Mouse (Mus musculus) heart, embryonic 10.5 days (tissue): ENCODE measurements around the gene Pwp2. TPM values are rescaled to one million over a fixed set of nuclear protein-coding genes. Genes with fewer than 3 reads are reported as not detected.

ENCODE experiments used
- DNase-seq: peaks from one replicate; pipeline ENCODE4 v3.0.0-alpha.2; 2017; ENCODE audit warnings: low spot score
- H3K27ac ChIP-seq: fragments of 300-500 bp; sonication (generic); 2 replicates; pipeline ENCODE4 v1.5.1; 2016; ENCODE audit warnings: mild to moderate bottlenecking
- H3K27me3 ChIP-seq: fragments of 300-500 bp; sonication (generic); 2 replicates; pipeline ENCODE4 v1.6.1; 2016; ENCODE audit warnings: mild to moderate bottlenecking; ENCODE audit not compliant: poor library complexity, insufficient read depth, severe bottlenecking
- H3K36me3 ChIP-seq: fragments of 300-500 bp; sonication (generic); 2 replicates; pipeline ENCODE4 v1.6.1; 2016; ENCODE audit warnings: mild to moderate bottlenecking, moderate library complexity
- H3K4me1 ChIP-seq: fragments of 300-500 bp; sonication (generic); 2 replicates; pipeline ENCODE4 v1.6.1; 2016; ENCODE audit warnings: mild to moderate bottlenecking
- H3K4me3 ChIP-seq: fragments of 300-500 bp; sonication (generic); 2 replicates; pipeline ENCODE4 v1.5.1; 2016; ENCODE audit warnings: mild to moderate bottlenecking, moderate library complexity
- H3K9me3 ChIP-seq: fragments of 300-500 bp; sonication (generic); 2 replicates; pipeline ENCODE4 v1.6.1; 2016; ENCODE audit warnings: mild to moderate bottlenecking, moderate library complexity
- WGBS: fragments of 180-500 bp; shearing (Covaris S2); methylation state at CpG from one replicate; pipeline ENCODE4 v1.1.7; 2016; 5-methylcytosine and 5-hydroxymethylcytosine counted together
- polyA plus RNA-seq: library from polyadenylated mRNA; unstranded; fragments of >200 nt; fragmentation: Nextera tagmentation; extraction: Ambion mirVana; gene quantifications from 2 replicates; pipeline ENCODE4 v1.2.1, GENCODE M21; 2016

The Pwp2 gene
- polyA plus RNA-seq, 1 experiment from 2014 or later: 23.1 TPM

- Histone ChIP-seq H3K27ac (no peak overlapping the region), H3K27me3 (no peaks in the 10 kb centered on the region), H3K9me3 (no peaks in the 10 kb centered on the region), H3K4me3 (no peak overlapping the region), H3K36me3 (peaks cover 73% of the 10 kb centered on the region), H3K4me1 (peaks cover 24% of the 10 kb centered on the region)
- no peak for DNase-seq
Measured at GRCm38 (mm10) chr10:78167775-78168174, 17.2 kb downstream of the Pwp2 start.

DNA sequence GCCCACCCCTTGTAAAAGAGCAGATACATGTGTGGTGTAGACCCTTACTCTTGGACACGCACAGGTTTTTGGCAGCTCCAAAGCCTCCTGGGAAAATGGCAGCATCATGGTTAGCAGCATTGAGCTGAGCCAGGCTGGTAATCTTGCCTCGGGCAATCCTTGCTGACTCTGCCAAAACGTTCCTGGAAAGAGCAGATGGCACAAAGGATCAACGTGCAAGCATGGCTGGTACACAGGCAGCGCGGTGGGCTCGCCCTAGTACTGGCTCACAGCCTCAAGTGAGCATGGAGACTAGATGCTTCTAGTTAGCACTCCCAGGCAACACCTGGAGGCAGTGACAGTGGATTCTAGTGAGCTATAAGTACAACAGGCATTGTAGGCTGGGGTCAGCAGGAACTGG is 17.6 kb downstream of the Pwp2 start:
- Histone ChIP-seq H3K36me3 (peaks cover 73% of the 10 kb centered on the region), H3K9me3 (no peaks in the 10 kb centered on the region), H3K27ac (no peak overlapping the region), H3K4me1 (peaks cover 24% of the 10 kb centered on the region), H3K4me3 (no peak overlapping the region), H3K27me3 (no peaks in the 10 kb centered on the region)
- no peak for DNase-seq
- WGBS: 92% methylated on average over 7 of the region's 7 CpGs

- peaks cover 23% of the 10 kb centered on the region for H3K4me1 ChIP-seq
- no peak overlapping the region for H3K27ac ChIP-seq
- no peaks in the 10 kb centered on the region for H3K27me3 ChIP-seq
- H3K9me3 ChIP-seq: no peaks in the 10 kb centered on the region
- 91% methylated on average over 21 of the region's 21 CpGs for WGBS
- H3K4me3 ChIP-seq: no peak overlapping the region
- no peak for DNase-seq
- peaks cover 71% of the 10 kb centered on the region for H3K36me3 ChIP-seq
Measured at GRCm38 (mm10) chr10:78165256-78166005, 19.5 kb downstream of the Pwp2 start.

GRCm38 (mm10) chr10:78164786-78165185 is 20.2 kb downstream of the Pwp2 start:
- Histone ChIP-seq H3K4me1 (peaks cover 19% of the 10 kb centered on the region), H3K36me3 (peaks cover 71% of the 10 kb centered on the region)

DNA sequence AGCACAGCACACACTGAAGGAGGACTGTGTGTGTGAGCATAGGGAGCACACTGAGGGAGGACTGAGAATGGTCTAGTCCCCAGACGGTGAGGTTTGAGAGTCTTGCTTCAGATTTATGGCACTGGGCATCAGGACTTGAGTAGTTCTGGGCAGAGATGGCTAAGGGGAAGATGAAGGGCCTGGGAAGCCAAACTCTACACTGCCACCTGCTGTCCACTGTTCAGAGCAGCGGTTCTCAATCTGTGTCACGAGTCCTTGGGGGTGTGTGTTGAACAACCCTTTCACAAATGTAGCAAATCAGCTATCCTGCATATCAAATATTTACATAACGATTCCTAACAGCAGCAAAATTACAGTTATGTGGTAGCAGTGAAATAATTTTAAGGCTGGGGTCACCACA is 21.0 kb downstream of the Pwp2 start:
- H3K27ac ChIP-seq: no peak overlapping the region
- H3K4me3 ChIP-seq: no peak overlapping the region
- WGBS: 37% methylated on average over 4 of the region's 4 CpGs
- no peak for DNase-seq
- H3K4me1 ChIP-seq: peaks cover 17% of the 10 kb centered on the region
- no peaks in the 10 kb centered on the region for H3K9me3 ChIP-seq
- peaks cover 71% of the 10 kb centered on the region for H3K36me3 ChIP-seq
- H3K27me3 ChIP-seq: no peaks in the 10 kb centered on the region

More at GRCm38 (mm10) chr10:78164786-78165185, 20.2 kb downstream of the Pwp2 start:
- 87% methylated on average over 12 of the region's 12 CpGs for WGBS
- H3K4me3 ChIP-seq: no peak overlapping the region
- no peak for DNase-seq
- H3K27ac ChIP-seq: no peak overlapping the region
- no peaks in the 10 kb centered on the region for H3K9me3 ChIP-seq
- H3K27me3 ChIP-seq: no peaks in the 10 kb centered on the region

GRCm38 (mm10) chr10:78163241-78163640 is 21.7 kb downstream of the Pwp2 start:
- no peak for DNase-seq
- H3K9me3 ChIP-seq: no peaks in the 10 kb centered on the region
- peaks cover 71% of the 10 kb centered on the region for H3K36me3 ChIP-seq
- H3K27ac ChIP-seq: no peak overlapping the region
- no peaks in the 10 kb centered on the region for H3K27me3 ChIP-seq
- no peak overlapping the region for H3K4me3 ChIP-seq
- 88% methylated on average over 9 of the region's 9 CpGs for WGBS
- peaks cover 10% of the 10 kb centered on the region for H3K4me1 ChIP-seq

DNA sequence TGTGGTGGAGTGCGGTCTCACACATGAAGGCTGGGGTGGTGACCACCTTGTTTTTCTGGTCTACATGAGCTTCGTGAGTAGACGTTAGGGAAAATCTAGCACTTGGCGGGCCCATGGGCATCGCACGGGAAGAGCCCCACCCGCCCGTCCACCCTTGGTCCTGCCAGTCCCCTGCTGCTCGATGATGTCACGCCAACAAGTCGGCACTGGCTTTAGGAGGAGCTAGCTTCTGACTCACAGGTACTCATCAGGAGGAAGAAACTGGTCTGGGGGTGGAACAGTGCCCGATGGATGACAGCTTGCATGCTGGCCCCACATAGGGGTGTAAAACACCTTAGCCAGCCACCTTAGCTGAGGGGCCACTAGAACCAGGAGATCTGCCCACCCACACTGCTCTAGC is 22.3 kb downstream of the Pwp2 start:
- 92% methylated on average over 12 of the region's 12 CpGs for WGBS
- no peak overlapping the region for H3K27ac ChIP-seq
- DNase-seq: no peak
- H3K36me3 ChIP-seq: peaks cover 69% of the 10 kb centered on the region
- H3K4me3 ChIP-seq: no peak overlapping the region
- H3K9me3 ChIP-seq: no peaks in the 10 kb centered on the region
- H3K4me1 ChIP-seq: peaks cover 9% of the 10 kb centered on the region
- H3K27me3 ChIP-seq: no peaks in the 10 kb centered on the region

- Histone ChIP-seq H3K36me3 (peaks cover 54% of the 10 kb centered on the region), H3K4me1 (peaks cover 9% of the 10 kb centered on the region), H3K9me3 (no peaks in the 10 kb centered on the region), H3K4me3 (no peak overlapping the region), H3K27ac (no peak overlapping the region), H3K27me3 (no peaks in the 10 kb centered on the region)
- 82% methylated on average over 8 of the region's 8 CpGs for WGBS
- no peak for DNase-seq
Measured at GRCm38 (mm10) chr10:78161096-78161495, 23.9 kb downstream of the Pwp2 start.

DNA sequence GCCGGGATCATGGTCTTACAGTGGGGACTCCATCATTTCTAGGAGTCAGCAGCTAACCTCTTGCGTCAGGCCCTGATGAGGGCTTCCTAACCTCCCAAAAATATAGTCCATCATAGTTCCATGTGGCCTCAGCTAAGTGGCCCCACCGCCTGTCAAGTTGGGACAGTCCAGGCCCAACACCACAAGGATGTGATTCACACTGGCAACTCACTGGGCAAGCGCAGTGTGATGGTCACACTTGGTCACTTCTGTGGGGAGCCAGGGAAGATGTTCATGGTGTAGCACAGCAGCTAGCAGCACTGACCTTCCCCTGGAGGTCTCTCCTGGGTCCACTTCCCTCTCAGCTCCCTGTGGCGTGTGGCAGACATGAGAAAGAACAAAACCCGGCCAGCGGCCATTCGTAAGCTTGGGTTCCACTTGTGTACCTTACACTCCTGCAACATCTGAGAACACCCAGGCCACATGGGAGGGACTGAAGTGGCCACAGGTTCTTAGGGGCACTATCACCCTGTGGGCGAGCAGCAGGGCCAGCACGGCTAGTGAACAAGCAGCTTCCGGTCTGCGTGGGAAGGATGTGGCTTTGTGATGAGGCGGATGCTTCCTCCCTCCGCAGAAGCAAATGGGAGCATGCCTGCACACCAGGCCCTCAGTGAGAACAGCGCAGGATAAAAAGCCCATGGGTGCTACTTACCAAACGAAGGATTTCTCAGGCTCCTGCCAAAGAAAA is 24.4 kb downstream of the Pwp2 start:
- Histone ChIP-seq H3K4me1 (peaks cover 9% of the 10 kb centered on the region), H3K36me3 (peaks cover 48% of the 10 kb centered on the region), H3K9me3 (no peaks in the 10 kb centered on the region), H3K27me3 (no peaks in the 10 kb centered on the region), H3K27ac (no peak overlapping the region), H3K4me3 (no peak overlapping the region)
- WGBS: 88% methylated on average over 16 of the region's 16 CpGs
- no peak for DNase-seq

DNA sequence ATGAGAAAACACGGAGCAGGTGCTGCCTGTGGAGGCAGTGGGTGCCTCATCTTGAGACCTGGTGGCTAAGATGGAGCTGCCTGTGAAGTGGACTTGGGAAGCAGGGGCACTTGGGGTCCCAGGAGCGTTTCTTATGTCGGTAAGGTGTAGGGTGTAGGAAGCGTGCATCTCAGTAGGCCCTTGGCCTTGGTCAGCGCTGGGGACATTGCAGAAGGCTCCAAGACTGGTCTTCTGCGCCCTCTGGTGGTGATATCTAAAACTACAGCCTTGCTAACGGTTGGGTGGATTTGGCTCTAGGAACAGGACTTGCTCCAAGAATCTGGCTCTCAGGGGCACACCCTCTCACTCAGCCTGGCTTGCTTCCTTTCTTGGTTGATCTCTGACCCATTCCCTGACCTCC is 25.0 kb downstream of the Pwp2 start:
- 3% methylated on average over 7 of the region's 7 CpGs for WGBS
- peak overlapping the region; percentile 45; the same call in 1 of the 2 replicates for H3K4me3 ChIP-seq
- peak overlapping the region; percentile 30; the same call in 1 of the 2 replicates for H3K27ac ChIP-seq

GRCm38 (mm10) chr10:78159252-78159878 is 25.6 kb downstream of the Pwp2 start:
- Histone ChIP-seq H3K4me3 (peak overlapping the region; percentile 45), H3K27me3 (no peaks in the 10 kb centered on the region), H3K9me3 (no peaks in the 10 kb centered on the region), H3K27ac (peak overlapping the region; percentile 30; the same call in 1 of the 2 replicates), H3K36me3 (peaks cover 37% of the 10 kb centered on the region), H3K4me1 (peaks cover 9% of the 10 kb centered on the region)
- no peak for DNase-seq
- 16% methylated on average over 17 of the region's 17 CpGs for WGBS

More for the DNA sequence above, 25.0 kb downstream of the Pwp2 start:
- Histone ChIP-seq H3K9me3 (no peaks in the 10 kb centered on the region), H3K27me3 (no peaks in the 10 kb centered on the region), H3K36me3 (peaks cover 42% of the 10 kb centered on the region), H3K4me1 (peaks cover 9% of the 10 kb centered on the region)
- DNase-seq: peak; percentile 90

DNA sequence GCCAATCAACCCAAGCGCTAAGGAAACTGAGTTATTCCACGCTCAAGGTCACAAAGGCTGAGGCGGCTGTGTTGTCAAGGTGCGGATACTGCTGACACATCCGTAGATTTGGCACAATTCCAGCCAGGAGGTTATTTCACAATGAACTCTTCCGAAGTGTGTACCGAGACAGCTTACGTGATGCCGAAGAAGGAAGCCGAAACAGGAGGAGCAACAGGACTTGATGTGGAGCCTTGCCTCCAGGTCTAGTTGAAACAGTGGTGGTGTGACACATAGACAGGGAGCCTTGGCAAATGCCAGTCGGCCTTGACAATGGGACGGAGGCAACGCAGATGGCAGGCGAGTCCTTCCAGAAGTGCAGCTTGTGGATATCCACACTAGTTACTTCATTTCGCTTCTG is 26.9 kb downstream of the Pwp2 start:
- Histone ChIP-seq H3K36me3 (peaks cover 23% of the 10 kb centered on the region), H3K4me3 (no peak overlapping the region), H3K4me1 (peaks cover 9% of the 10 kb centered on the region), H3K27me3 (peaks cover 2% of the 10 kb centered on the region; the same call in 1 of the 2 replicates), H3K27ac (no peak overlapping the region), H3K9me3 (no peaks in the 10 kb centered on the region)
- no peak for DNase-seq
- WGBS: 85% methylated on average over 15 of the region's 15 CpGs

- H3K4me1 ChIP-seq: peaks cover 9% of the 10 kb centered on the region
- peaks cover 7% of the 10 kb centered on the region; the same call in 1 of the 2 replicates for H3K27me3 ChIP-seq
- no peak overlapping the region for H3K27ac ChIP-seq
- no peak for DNase-seq
- no peaks in the 10 kb centered on the region for H3K9me3 ChIP-seq
- no peak overlapping the region for H3K4me3 ChIP-seq
- WGBS: 77% methylated on average over 6 of the region's 6 CpGs
- peaks cover 13% of the 10 kb centered on the region for H3K36me3 ChIP-seq
Measured at GRCm38 (mm10) chr10:78156926-78157325, 28.0 kb downstream of the Pwp2 start.
